Mouse (Mus musculus): ENCODE results near the gene Slc50a1. TPM values are rescaled to one million over a fixed set of nuclear protein-coding genes. Genes with fewer than 3 reads are reported as not detected.

Gene Slc50a1
- polyA plus RNA-seq (2012; rRNA removed), result 9.7 and 12.7 TPM in 2 replicates

GRCm38 (mm10) chr3:89270051-89270755 lies at the start of gene Slc50a1:
Gene Slc50a1 (minus strand): TSS chr3:89270570.
- peaks cover 15% of the 10 kb centered on the region for H3K4me1 ChIP-seq (ENCODE audit: control insufficient read depth, insufficient read depth, low read length)

GRCm38 (mm10) chr3:89319591-89320350 lies 49.4 kb upstream of the Slc50a1 start:
- Histone ChIP-seq H3K4me1 (ENCODE audit: control insufficient read depth, insufficient read depth, low read length) (peaks cover 70% of the 10 kb centered on the region), H3K36me3 (ENCODE audit: control insufficient read depth, insufficient read depth, low read length) (no peaks in the 10 kb centered on the region)

More at GRCm38 (mm10) chr3:89270051-89270755, at the start of gene Slc50a1:
- Histone ChIP-seq H3K27ac (ENCODE audit: control insufficient read depth, insufficient read depth, low read depth, low read length) (no peak within 1 kb of the TSS), H3K36me3 (ENCODE audit: control insufficient read depth, insufficient read depth, low read length) (no peaks in the 10 kb centered on the region), H3K27me3 (ENCODE audit: control insufficient read depth, insufficient read depth, low read length) (no peaks in the 10 kb centered on the region), H3K4me3 (ENCODE audit: control insufficient read depth, low read depth, low read length) (peak within 1 kb of the TSS; percentile 60)
- peak; percentile 20; the same call in 1 of the 2 replicates for TF ChIP-seq POLR2A (IDR thresholded peaks at IDR 0.05; ENCODE audit: control insufficient read depth, low read depth, low read length)
- no peak for TF ChIP-seq CTCF (IDR thresholded peaks at IDR 0.05; ENCODE audit: control insufficient read depth, insufficient read depth, insufficient replicate concordance, low read depth, low read length)

GRCm38 (mm10) chr3:89318971-89319590 lies 48.7 kb upstream of the Slc50a1 start:
- peaks cover 2% of the 10 kb centered on the region for H3K27me3 ChIP-seq (ENCODE audit: control insufficient read depth, insufficient read depth, low read length)
- no peaks in the 10 kb centered on the region for H3K36me3 ChIP-seq (ENCODE audit: control insufficient read depth, insufficient read depth, low read length)
- no peak overlapping the region for H3K27ac ChIP-seq (ENCODE audit: control insufficient read depth, insufficient read depth, low read depth, low read length)
- peak overlapping the region; percentile 17 for H3K4me3 ChIP-seq (ENCODE audit: control insufficient read depth, low read depth, low read length)
- TF ChIP-seq CTCF (IDR thresholded peaks at IDR 0.05; ENCODE audit: control insufficient read depth, insufficient read depth, insufficient replicate concordance, low read depth, low read length) (no peak), POLR2A (IDR thresholded peaks at IDR 0.05; ENCODE audit: control insufficient read depth, low read depth, low read length) (no peak)
- H3K4me1 ChIP-seq (ENCODE audit: control insufficient read depth, insufficient read depth, low read length), result peaks cover 70% of the 10 kb centered on the region

More at GRCm38 (mm10) chr3:89319591-89320350, 49.4 kb upstream of the Slc50a1 start:
- Histone ChIP-seq H3K27ac (ENCODE audit: control insufficient read depth, insufficient read depth, low read depth, low read length) (no peak overlapping the region), H3K4me3 (ENCODE audit: control insufficient read depth, low read depth, low read length) (peak overlapping the region; percentile 61), H3K27me3 (ENCODE audit: control insufficient read depth, insufficient read depth, low read length) (peaks cover 2% of the 10 kb centered on the region)
- TF ChIP-seq CTCF (IDR thresholded peaks at IDR 0.05; ENCODE audit: control insufficient read depth, insufficient read depth, insufficient replicate concordance, low read depth, low read length), result no peak
- no peak for TF ChIP-seq POLR2A (IDR thresholded peaks at IDR 0.05; ENCODE audit: control insufficient read depth, low read depth, low read length)

- no peak for TF ChIP-seq CTCF (IDR thresholded peaks at IDR 0.05; ENCODE audit: control insufficient read depth, insufficient read depth, insufficient replicate concordance, low read depth, low read length)
- no peak for TF ChIP-seq POLR2A (IDR thresholded peaks at IDR 0.05; ENCODE audit: control insufficient read depth, low read depth, low read length)
- Histone ChIP-seq H3K4me1 (ENCODE audit: control insufficient read depth, insufficient read depth, low read length) (peaks cover 70% of the 10 kb centered on the region), H3K27me3 (ENCODE audit: control insufficient read depth, insufficient read depth, low read length) (peaks cover 2% of the 10 kb centered on the region), H3K27ac (ENCODE audit: control insufficient read depth, insufficient read depth, low read depth, low read length) (no peak overlapping the region), H3K36me3 (ENCODE audit: control insufficient read depth, insufficient read depth, low read length) (no peaks in the 10 kb centered on the region), H3K4me3 (ENCODE audit: control insufficient read depth, low read depth, low read length) (no peak overlapping the region)
Observed at GRCm38 (mm10) chr3:89318316-89318715, 47.9 kb upstream of the Slc50a1 start.

GRCm38 (mm10) chr3:89317246-89317645 lies 46.9 kb upstream of the Slc50a1 start:
- H3K4me3 ChIP-seq (ENCODE audit: control insufficient read depth, low read depth, low read length), result no peak overlapping the region
- H3K4me1 ChIP-seq (ENCODE audit: control insufficient read depth, insufficient read depth, low read length), result peaks cover 62% of the 10 kb centered on the region
- no peak overlapping the region for H3K27ac ChIP-seq (ENCODE audit: control insufficient read depth, insufficient read depth, low read depth, low read length)
- TF ChIP-seq POLR2A (IDR thresholded peaks at IDR 0.05; ENCODE audit: control insufficient read depth, low read depth, low read length), result no peak
- no peak for TF ChIP-seq CTCF (IDR thresholded peaks at IDR 0.05; ENCODE audit: control insufficient read depth, insufficient read depth, insufficient replicate concordance, low read depth, low read length)
- no peaks in the 10 kb centered on the region for H3K36me3 ChIP-seq (ENCODE audit: control insufficient read depth, insufficient read depth, low read length)
- H3K27me3 ChIP-seq (ENCODE audit: control insufficient read depth, insufficient read depth, low read length), result no peaks in the 10 kb centered on the region; the same call in none of the 2 replicates

- no peaks in the 10 kb centered on the region; the same call in 1 of the 2 replicates for H3K27me3 ChIP-seq (ENCODE audit: control insufficient read depth, insufficient read depth, low read length)
- no peak overlapping the region for H3K4me3 ChIP-seq (ENCODE audit: control insufficient read depth, low read depth, low read length)
- peaks cover 58% of the 10 kb centered on the region for H3K4me1 ChIP-seq (ENCODE audit: control insufficient read depth, insufficient read depth, low read length)
- peak; percentile 93 for TF ChIP-seq CTCF (IDR thresholded peaks at IDR 0.05; ENCODE audit: control insufficient read depth, insufficient read depth, insufficient replicate concordance, low read depth, low read length)
- 0 out of 2 replicates have a peak, but pooled peaks have one; percentile 14 for TF ChIP-seq POLR2A (IDR thresholded peaks at IDR 0.05; ENCODE audit: control insufficient read depth, low read depth, low read length)
- H3K27ac ChIP-seq (ENCODE audit: control insufficient read depth, insufficient read depth, low read depth, low read length), result no peak overlapping the region
- no peaks in the 10 kb centered on the region for H3K36me3 ChIP-seq (ENCODE audit: control insufficient read depth, insufficient read depth, low read length)
Observed at GRCm38 (mm10) chr3:89316833-89317232, 46.5 kb upstream of the Slc50a1 start.

All from testis, adult 2 months (tissue).